Mouse (Mus musculus) kidney, embryonic 14.5 days (tissue): ENCODE data around the gene Vmn1r86. TPM values are rescaled to one million over a fixed set of nuclear protein-coding genes. Genes with fewer than 3 reads are reported as not detected.
"Not testable (repeated sequence)": the region's sequence is repeated elsewhere in the genome, so short reads cannot be mapped to it uniquely, and the experiment has no call there.

Experiments used
- ATAC-seq: fragments of 200-750 bp; cut with Nextera tagmentation; 2 replicates; pipeline ENCODE4 v1.8.0; 2017; ENCODE audit warnings: moderate number of reproducible peaks, mild to moderate bottlenecking, moderate TSS enrichment, moderate library complexity; ENCODE audit not compliant: low FRiP score, low TSS enrichment
- H3K27ac ChIP-seq: fragments of 300-500 bp; sonication (generic); 2 replicates; pipeline ENCODE4 v1.5.1; 2014; ENCODE audit warnings: low read depth, mild to moderate bottlenecking, low read length, moderate library complexity, mixed read lengths
- H3K27me3 ChIP-seq: fragments of 300-500 bp; sonication (generic); 2 replicates; pipeline ENCODE4 v1.6.1; 2014; ENCODE audit warnings: mild to moderate bottlenecking, low read length; ENCODE audit not compliant: control insufficient read depth, insufficient read depth
- H3K36me3 ChIP-seq: fragments of 300-500 bp; sonication (generic); 2 replicates; pipeline ENCODE4 v1.6.1; 2014; ENCODE audit warnings: low read length, mixed read lengths; ENCODE audit not compliant: control insufficient read depth, insufficient read depth
- H3K4me1 ChIP-seq: fragments of 300-500 bp; sonication (generic); 2 replicates; pipeline ENCODE4 v1.6.1; 2014; ENCODE audit warnings: low read length, mixed read lengths; ENCODE audit not compliant: control insufficient read depth, insufficient read depth
- H3K4me2 ChIP-seq: fragments of 300-500 bp; sonication (generic); replicated peaks from 2 replicates; pipeline ENCODE4 v1.6.1; 2014; ENCODE audit warnings: low read depth, mild to moderate bottlenecking, low read length
- H3K4me3 ChIP-seq: fragments of 300-500 bp; sonication (generic); 2 replicates; pipeline ENCODE4 v1.5.1; 2014; ENCODE audit warnings: mild to moderate bottlenecking, low read length
- H3K9ac ChIP-seq: fragments of 300-500 bp; sonication (generic); 2 replicates; pipeline ENCODE4 v1.6.1; 2014; ENCODE audit warnings: low read depth, mild to moderate bottlenecking, low read length, moderate library complexity
- H3K9me3 ChIP-seq: fragments of 300-500 bp; sonication (generic); 2 replicates; pipeline ENCODE4 v1.6.1; 2016; ENCODE audit warnings: low read length; ENCODE audit not compliant: control insufficient read depth
- WGBS: fragments of 180-500 bp; shearing (Covaris S2); extraction: QIAGEN DNeasy Blood & Tissue Kit; methylation state at CpG from one replicate; pipeline ENCODE4 v1.1.7; 2014; 5-methylcytosine and 5-hydroxymethylcytosine counted together
- polyA plus RNA-seq: library from polyadenylated mRNA; unstranded; fragments of >200 nt; fragmentation: Nextera tagmentation; extraction: Ambion mirVana; gene quantifications from 2 replicates; pipeline ENCODE4 v1.2.1, GENCODE M21; 2014

Vmn1r86 gene
- not detected in 2 replicates for polyA plus RNA-seq

DNA sequence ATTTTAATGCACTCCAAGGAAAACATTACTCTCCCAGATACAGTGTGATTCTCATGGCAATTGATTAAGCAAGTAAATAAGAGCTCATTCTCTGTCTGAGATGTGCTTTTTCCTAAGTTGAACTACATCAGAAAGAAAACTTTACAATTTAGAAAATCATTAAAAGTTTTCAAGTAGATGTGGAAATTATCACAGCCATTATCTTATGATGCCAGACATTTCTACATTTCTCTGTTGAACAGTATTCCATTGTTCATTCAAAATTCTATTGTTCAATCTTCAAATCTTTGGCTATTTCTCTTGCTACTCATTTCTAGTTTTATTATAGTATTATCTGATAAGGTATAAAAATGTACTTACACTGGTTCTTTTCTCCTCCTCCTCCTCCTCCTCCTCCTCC is at the start of gene Vmn1r86:
Vmn1r86 (minus strand) TSS at position 101 of the 400 bp plus-strand sequence.
- H3K4me2 ChIP-seq = no peak within 1 kb of the TSS
- no peaks in the 10 kb centered on the region for H3K36me3 ChIP-seq
- H3K27ac ChIP-seq = no peak within 1 kb of the TSS
- no peaks in the 10 kb centered on the region for H3K27me3 ChIP-seq
- H3K4me1 ChIP-seq = no peaks in the 10 kb centered on the region
- no peak within 1 kb of the TSS for H3K4me3 ChIP-seq
- H3K9me3 ChIP-seq = no peaks in the 10 kb centered on the region
- H3K9ac ChIP-seq = no peak within 1 kb of the TSS
- ATAC-seq = no peak

DNA sequence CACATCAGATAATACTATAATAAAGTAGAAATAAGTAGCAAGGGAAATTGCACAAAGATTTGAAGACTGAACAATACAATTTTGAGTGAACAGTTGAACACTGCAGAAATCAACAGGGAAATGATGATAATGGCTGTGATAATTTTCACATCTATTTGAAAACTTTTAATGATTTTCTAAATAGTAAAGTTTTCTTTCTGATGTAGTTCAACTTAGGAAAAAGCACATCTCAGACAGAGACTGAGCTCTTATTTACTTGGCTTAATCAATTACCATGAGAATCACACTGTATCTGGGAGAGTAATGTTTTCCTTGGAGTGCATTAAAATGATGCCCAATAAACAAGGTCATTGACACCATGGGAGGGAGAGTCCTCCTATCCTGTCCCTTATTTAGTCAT is 39.6 kb upstream of the Vmn1r86 start, which contains the start of gene Vmn1r88:
Vmn1r88 (plus strand) TSS at position 301 of the 400 bp plus-strand sequence.
- no peak for ATAC-seq
- no peak within 1 kb of the TSS for H3K9ac ChIP-seq

DNA sequence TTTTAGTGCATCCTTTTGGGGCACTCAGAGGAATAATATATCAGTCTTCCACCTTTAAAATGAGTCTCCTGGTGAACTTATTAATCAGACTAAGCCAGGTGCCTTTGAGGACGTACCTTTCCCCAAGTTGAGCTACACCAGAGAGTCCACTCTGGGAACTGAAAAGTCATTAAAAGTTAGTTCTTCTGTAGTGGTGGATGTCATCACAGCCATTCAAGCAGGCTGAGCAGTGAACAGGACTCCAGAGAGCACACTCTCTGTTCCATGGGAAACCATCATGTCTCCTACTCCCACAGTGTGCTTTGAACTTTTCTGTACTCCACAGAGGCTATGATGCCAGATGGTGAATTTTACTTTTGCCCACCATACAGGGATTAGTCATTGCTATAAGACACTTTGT is 20.3 kb upstream of the Vmn1r86 start, which contains the start of gene Vmn1r87:
Vmn1r87 (minus strand) TSS at position 101 of the 400 bp plus-strand sequence.
- Histone ChIP-seq H3K9me3 (no peaks in the 10 kb centered on the region), H3K4me2 (no peak within 1 kb of the TSS), H3K27ac (no peak within 1 kb of the TSS), H3K4me1 (no peaks in the 10 kb centered on the region), H3K27me3 (no peaks in the 10 kb centered on the region), H3K4me3 (no peak within 1 kb of the TSS), H3K9ac (no peak within 1 kb of the TSS), H3K36me3 (no peaks in the 10 kb centered on the region)
- WGBS = 94% methylated on average over 1 of the region's 1 CpGs
- ATAC-seq = no peak

More for the DNA sequence above, 39.6 kb upstream of the Vmn1r86 start, which contains the start of gene Vmn1r88:
- no peaks in the 10 kb centered on the region for H3K4me1 ChIP-seq
- no peak within 1 kb of the TSS for H3K4me2 ChIP-seq
- no peaks in the 10 kb centered on the region for H3K9me3 ChIP-seq
- no peak within 1 kb of the TSS for H3K27ac ChIP-seq
- H3K4me3 ChIP-seq = no peak within 1 kb of the TSS
- H3K27me3 ChIP-seq = no peaks in the 10 kb centered on the region
- no peaks in the 10 kb centered on the region for H3K36me3 ChIP-seq

DNA sequence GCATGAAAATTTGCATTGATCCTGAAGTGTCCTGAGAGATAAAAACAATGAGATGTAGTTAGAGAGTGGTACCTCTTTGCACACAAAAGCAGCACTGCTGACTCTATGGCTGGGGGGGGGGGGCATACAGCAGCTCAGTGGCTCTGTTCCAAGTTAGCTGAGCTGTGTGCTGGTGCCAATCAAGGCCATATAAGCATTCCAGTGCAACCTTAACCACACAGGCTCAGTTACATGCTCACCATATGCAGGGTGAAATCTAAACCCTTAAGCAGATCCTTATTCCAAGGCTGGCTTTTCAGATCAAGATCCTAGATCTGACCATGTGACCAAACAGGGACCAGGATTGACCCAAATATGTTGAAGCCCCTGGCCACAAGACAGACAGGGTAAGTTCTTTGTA is 17.6 kb upstream of the Vmn1r86 start:
- Histone ChIP-seq H3K9me3 (no peaks in the 10 kb centered on the region), H3K36me3 (no peaks in the 10 kb centered on the region), H3K4me3 (no peak overlapping the region), H3K27ac (no peak overlapping the region), H3K4me1 (no peaks in the 10 kb centered on the region), H3K4me2 (no peak overlapping the region), H3K27me3 (no peaks in the 10 kb centered on the region), H3K9ac (no peak overlapping the region)
- ATAC-seq = no peak

DNA sequence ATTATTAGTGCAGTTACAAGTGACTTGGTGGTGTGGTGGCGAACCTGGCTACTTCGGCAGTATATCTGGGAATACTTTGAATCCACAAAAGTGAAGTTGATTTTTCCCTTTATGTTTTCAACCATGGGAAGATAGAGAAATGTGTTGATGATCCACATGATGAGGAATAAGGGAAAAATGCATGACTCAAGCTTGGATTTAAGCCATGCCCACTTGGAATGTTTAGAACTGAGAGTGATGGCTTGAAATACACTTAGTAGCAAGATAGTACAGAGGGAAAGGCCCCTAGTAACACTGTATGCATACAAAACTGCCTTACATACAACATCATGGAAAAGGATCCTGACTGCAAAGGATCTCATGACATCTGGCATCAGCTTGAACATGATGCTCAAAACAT is 12.1 kb upstream of the Vmn1r86 start:
- WGBS = 83% methylated on average over 2 of the region's 2 CpGs
- H3K27me3 ChIP-seq = no peaks in the 10 kb centered on the region
- H3K4me1 ChIP-seq = no peaks in the 10 kb centered on the region
- no peaks in the 10 kb centered on the region for H3K9me3 ChIP-seq
- H3K27ac ChIP-seq = no peak overlapping the region
- H3K4me3 ChIP-seq = no peak overlapping the region
- no peak for ATAC-seq
- no peak overlapping the region for H3K9ac ChIP-seq
- no peak overlapping the region for H3K4me2 ChIP-seq
- no peaks in the 10 kb centered on the region for H3K36me3 ChIP-seq

DNA sequence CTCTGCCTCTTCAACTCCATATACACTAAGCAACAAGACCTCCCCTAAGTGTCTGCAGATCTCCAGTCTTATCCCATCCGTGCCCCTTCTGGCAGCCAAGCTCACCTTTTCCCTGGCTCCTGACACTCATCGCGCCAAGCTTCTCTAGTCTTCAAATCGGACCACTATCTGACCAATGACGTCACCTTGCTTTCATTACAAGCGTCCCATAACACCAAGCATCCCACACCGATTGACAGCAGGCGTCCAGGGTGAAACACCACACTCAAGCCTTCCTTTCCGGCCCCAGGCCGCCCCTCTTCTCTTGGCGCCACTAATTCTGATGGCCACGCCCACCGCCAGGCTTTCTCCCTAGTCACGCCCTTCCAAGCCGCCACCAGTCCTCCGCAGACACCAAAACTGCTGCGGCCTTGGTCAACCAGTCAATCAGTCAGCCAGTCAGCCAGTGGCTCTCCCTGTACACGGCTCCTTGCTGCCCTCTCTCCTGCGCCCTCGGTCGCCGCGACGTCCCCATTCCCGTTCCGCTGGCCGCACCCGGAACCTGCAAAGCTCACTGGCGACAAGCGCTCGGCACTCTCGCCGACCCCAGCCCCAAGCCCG is 3.9 kb upstream of the Vmn1r86 start:
- peak; percentile 97 for ATAC-seq
- H3K36me3 ChIP-seq, H3K4me3 ChIP-seq, H3K27ac ChIP-seq, H3K27me3 ChIP-seq, H3K9ac ChIP-seq, H3K4me1 ChIP-seq, H3K9me3 ChIP-seq: not testable (repeated sequence)
- WGBS = 1% methylated on average over 12 of the region's 34 CpGs
- H3K4me2 ChIP-seq = peak overlapping the region; percentile 29; the same call in 1 of the 2 replicates

DNA sequence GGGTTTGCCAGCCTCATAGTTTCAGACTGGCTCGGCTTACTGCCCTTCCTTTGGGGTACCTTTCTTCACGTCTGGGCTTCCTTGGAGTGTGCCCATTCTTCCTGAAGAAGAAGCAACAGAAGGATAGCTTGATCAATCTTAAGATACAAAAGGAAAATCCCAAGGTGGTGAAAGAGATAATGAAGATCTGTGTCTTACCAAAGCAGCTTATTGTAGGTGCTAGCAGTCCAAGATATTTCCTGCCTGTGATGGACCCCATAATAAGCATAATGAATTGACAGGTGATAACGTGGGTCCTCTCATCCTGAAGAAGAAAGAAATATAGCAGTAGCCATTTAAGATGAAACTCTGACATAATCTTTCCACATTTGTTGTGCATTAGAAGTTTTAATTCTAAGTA is 24.6 kb downstream of the Vmn1r86 start, which contains the start of gene Vmn1r85:
Vmn1r85 (minus strand) TSS at position 101 of the 400 bp plus-strand sequence.
- Histone ChIP-seq H3K27me3 (no peaks in the 10 kb centered on the region), H3K27ac (no peak within 1 kb of the TSS), H3K4me3 (no peak within 1 kb of the TSS), H3K4me2 (no peak within 1 kb of the TSS), H3K9ac (no peak within 1 kb of the TSS), H3K9me3 (no peaks in the 10 kb centered on the region), H3K36me3 (no peaks in the 10 kb centered on the region), H3K4me1 (no peaks in the 10 kb centered on the region)
- ATAC-seq = no peak
- 78% methylated on average over 3 of the region's 3 CpGs for WGBS

DNA sequence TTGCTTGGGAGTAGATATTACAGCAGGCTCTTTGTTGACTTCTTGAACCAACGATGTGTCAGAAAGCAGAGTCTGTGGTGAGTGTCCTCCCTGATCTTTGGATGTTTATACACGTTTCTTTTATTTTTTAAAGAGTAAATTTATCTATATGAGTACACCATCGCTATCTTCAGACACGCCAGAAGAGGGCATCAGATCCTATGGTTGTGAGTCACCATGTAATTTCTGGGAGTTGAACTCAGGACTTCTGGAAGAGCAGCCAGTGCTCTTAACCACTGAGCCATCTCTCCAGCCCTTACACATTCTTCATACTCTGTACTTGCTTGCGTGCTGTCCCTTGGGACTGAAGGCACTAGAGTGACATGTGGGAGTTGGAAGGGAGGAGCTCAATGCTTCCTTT is 47.4 kb downstream of the Vmn1r86 start:
- H3K27ac ChIP-seq = no peak overlapping the region
- no peak overlapping the region for H3K4me2 ChIP-seq
- H3K4me3 ChIP-seq = no peak overlapping the region
- WGBS = 62% methylated on average over 5 of the region's 5 CpGs
- no peaks in the 10 kb centered on the region for H3K36me3 ChIP-seq
- H3K9ac ChIP-seq = no peak overlapping the region
- no peaks in the 10 kb centered on the region for H3K4me1 ChIP-seq
- ATAC-seq = no peak
- no peaks in the 10 kb centered on the region for H3K9me3 ChIP-seq
- no peaks in the 10 kb centered on the region for H3K27me3 ChIP-seq

DNA sequence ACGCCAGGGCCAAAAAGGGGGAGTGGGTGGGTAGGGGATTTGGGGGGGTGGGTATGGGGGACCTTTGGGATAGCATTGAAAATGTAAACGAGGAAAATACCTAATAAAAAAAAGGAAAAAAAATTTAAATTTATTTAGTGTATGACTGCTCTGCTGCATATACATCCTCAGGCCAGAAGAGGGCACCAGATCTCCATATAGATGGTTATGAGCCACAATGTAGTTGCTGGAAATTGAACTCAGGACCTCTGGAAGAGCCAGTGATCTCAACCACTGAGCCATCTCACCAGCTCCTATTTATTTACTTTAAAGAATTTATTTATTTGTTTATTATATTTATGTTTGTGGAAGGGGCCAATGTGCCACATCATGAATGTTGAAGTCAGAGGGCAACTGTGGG is 56.3 kb downstream of the Vmn1r86 start:
- not testable (repeated sequence) for H3K9me3 ChIP-seq, H3K36me3 ChIP-seq, ATAC-seq, H3K27me3 ChIP-seq, H3K9ac ChIP-seq, H3K4me1 ChIP-seq, H3K4me3 ChIP-seq, H3K4me2 ChIP-seq, H3K27ac ChIP-seq
- 27% methylated on average over 1 of the region's 2 CpGs for WGBS
